8 mouse cellular contexts compared by ENCODE assay signal in genomic region chr4:132535406-132536121, GRCm38 (mm10). TPM values are rescaled to one million over a fixed set of nuclear protein-coding genes. Genes with fewer than 3 reads are reported as not detected.
DNase-seq lines count a peak whose midpoint lies in the region; ATAC-seq lines count a peak whose summit lies in the region.

Gene Dnajc8, plus strand, starts transcription at chr4:132535550.

- H3K4me3 ChIP-seq in hindbrain, embryonic 12.5 days, result peak within 1 kb of the TSS; percentile 98

- peak within 1 kb of the TSS; percentile 88 for H3K4me2 ChIP-seq in hindbrain, embryonic 12.5 days (replicated peaks)

- peak within 1 kb of the TSS; percentile 74 for H3K27ac ChIP-seq in hindbrain, embryonic 12.5 days

- under 1% methylated on average over 60 of the region's 60 CpGs for WGBS in hindbrain, embryonic 12.5 days

- H3K4me1 ChIP-seq in hindbrain, embryonic 12.5 days, result peaks cover 38% of the 10 kb centered on the region

- peak; percentile 90 for DNase-seq in Muller cell, postnatal 12 days (ENCODE audit: inconsistent ontology term)
- peak; percentile 93 for DNase-seq in cerebellum, adult 9-11 months
- DNase-seq in frontal cortex, postnatal 10 days (ENCODE audit: low spot score in 2 of 2), result peak; percentile 86 to 94
- peak; percentile 90 to 96 for DNase-seq in layer of hippocampus, postnatal 14 days (ENCODE audit: low spot score in 2 of 2)
- DNase-seq in lung, postnatal 14 days, result peak; percentile 97
- peak; percentile 81 for DNase-seq in retina, adult 2 months (ENCODE audit: low read depth, low spot score)
- DNase-seq in thymus, postnatal 36 days, result peak; percentile 94

- no peaks in the 10 kb centered on the region for H3K9me3 ChIP-seq in hindbrain, embryonic 12.5 days (replicated peaks)

- H3K9ac ChIP-seq in hindbrain, embryonic 12.5 days, result peak within 1 kb of the TSS; percentile 94

- H3K27me3 ChIP-seq in hindbrain, embryonic 12.5 days, result no peaks in the 10 kb centered on the region

- H3K36me3 ChIP-seq in hindbrain, embryonic 12.5 days, result peaks cover 30% of the 10 kb centered on the region

- ATAC-seq in hindbrain, embryonic 12.5 days (ENCODE audit: low FRiP score), result peak; percentile 71

RNA-seq across cellular contexts. Expression of gene Dnajc8, which starts in this region (rescaled TPM):
- polyA plus RNA-seq in hindbrain, embryonic 12.5 days (2016; fragmentation: Nextera tagmentation; extraction: Ambion mirVana), result 159 and 164 TPM in 2 replicates
- 10 to 100 TPM; 83.2 to 84.5 TPM for total RNA-seq in layer of hippocampus, postnatal 14 days (2021)

Comparison
In these comparisons a context has a peak if more than half of its experiments do, and no peak if none do; other contexts are left out.
1. Peak in every context shown above with its lines: DNase-seq, ATAC-seq, H3K4me3 ChIP-seq and H3K27ac ChIP-seq.